Mouse (Mus musculus) adrenal gland, adult 18-20 months (tissue): ENCODE data around the gene Tbx21. TPM values are rescaled to one million over a fixed set of nuclear protein-coding genes. Genes with fewer than 3 reads are reported as not detected.

Experiments used
- DNase-seq, 2 experiments: peaks; one replicate each; pipeline ENCODE4 v3.0.0; 2021 to 2022; ENCODE audit warnings: low spot score in 2 of 2
- total RNA-seq, 2 experiments: library from RNA; stranded (reverse); gene quantifications; 1 replicate in 1 of 2; 2 replicates in 1 of 2; pipeline ENCODE4 v1.2.3; 2021

Tbx21 gene
- total RNA-seq, 2 experiments from 2014 or later = 0.27 to 0.54 TPM

GRCm38 (mm10) chr11:97084821-97085505 lies 30.2 kb downstream of the Tbx21 start:
- DNase-seq = no peak

- DNase-seq = peak in 1 of 2 experiments; percentile 42
Measured at GRCm38 (mm10) chr11:97083401-97084140, 31.6 kb downstream of the Tbx21 start.

DNA sequence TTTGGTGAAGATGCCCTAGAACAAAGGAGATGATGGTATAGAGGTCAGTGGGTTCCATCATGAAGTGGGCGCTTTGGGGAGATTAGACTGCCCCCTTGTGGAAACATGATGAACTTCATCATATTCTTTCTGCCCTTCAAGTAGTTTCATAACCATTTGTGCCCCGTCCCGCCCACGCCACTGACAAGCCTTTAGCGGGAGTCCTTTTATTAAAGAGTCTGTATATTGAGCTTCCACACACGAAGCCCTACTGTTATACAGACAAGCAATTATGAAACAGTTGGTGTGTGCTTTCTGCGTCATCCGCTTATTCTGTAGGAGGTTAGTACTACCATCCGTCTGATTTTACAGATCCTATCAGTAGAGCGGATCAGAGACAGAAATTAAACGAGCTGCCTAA lies 32.2 kb downstream of the Tbx21 start:
- peak; percentile 40 to 43 for DNase-seq

DNA sequence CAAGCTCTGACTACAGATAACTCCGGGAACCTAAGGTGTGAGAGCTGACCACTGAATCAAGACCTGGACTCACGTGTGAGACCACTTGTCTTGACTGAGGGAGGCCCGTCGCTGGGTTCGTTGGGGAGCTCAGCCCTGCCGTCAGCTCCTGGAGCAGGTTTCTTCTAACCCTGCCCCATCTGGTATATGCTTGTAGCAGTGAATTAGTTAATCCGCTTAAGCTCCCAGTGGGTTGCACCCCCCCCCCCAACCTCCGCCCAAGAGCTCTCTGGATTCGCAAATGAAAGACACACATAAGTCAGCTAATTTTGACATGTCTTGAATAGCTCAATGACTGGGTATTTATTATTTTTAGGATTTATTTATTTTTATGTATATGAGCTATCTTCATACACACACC lies 34.8 kb downstream of the Tbx21 start:
- no peak for DNase-seq

GRCm38 (mm10) chr11:97078751-97079150 lies 36.4 kb downstream of the Tbx21 start:
- DNase-seq = no peak

- DNase-seq = no peak
Measured at GRCm38 (mm10) chr11:97074235-97074634, 40.9 kb downstream of the Tbx21 start.

DNA sequence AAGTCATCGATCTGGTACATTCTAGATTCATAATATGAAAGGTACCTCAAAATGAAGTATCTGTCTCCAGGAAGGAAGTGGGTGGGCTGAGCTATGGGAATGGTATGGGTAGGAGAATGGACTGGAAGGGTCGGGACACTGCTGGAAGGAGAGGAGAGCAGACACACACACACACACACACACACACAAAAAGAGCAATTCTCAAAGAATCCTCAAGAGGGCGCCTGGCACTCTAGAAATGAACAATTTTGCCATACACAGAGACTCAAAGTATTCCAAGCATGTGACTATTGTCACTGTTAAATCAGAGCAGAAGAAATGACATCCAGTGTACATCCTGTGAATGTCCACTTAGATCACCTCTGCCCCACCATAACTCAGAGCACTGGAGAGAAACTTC lies 42.6 kb downstream of the Tbx21 start:
- no peak for DNase-seq

DNA sequence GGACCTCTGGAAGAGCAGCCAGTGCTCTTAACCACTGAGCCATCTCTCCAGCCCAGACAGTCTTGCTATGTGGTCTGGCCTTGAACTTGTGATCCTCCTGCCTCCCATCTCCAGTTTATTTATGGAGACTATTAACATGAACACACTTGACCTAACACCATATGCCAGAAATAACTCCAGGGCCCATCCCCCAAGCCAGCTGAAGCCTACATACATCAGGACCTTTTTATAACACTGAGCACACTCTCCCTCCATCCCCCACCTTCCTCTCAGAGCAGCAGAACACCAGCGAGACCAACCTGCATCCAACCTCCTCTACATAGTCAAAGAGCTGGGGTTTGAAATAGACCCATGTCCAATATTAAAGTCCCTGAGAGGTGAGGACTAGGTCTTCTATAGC lies 44.0 kb downstream of the Tbx21 start:
- no peak for DNase-seq

DNA sequence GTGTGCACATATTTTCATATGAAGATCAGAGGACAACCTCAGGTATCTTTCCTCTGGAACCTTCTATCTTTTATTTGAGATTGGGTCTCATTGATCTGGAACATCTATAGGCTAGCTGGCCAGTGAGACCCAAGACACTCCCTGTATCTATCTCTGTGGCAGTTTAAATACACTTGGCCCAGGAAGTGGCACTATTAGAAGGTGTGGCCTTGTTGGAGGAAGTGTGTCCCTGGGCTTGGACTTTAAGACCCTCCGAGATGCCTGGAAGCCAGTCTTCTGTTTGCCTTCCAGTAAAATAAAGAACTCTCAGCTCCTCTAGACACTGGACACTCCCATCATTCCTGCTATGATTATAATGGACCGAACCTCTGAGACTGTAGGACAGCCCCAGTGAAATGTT lies 45.4 kb downstream of the Tbx21 start:
- DNase-seq = no peak

DNA sequence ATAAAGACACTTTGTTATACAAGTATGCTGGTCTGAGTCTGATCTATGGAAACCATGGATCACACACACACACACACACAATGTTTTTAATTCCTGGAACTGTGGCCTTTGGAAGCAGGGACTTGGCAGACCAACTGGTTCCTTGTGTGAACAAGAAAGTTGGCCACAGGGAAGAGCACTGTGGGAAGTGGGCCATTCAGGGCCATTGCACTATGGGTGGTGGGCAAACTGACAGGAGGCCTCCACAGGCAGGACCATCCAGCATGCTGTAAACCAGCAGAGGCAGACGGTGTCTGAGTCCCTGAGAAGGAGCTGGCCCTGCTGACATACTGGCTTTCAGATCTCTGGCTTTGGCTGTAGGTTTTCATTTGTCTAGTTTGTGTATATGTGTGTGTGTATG lies 45.8 kb downstream of the Tbx21 start:
- DNase-seq = no peak

DNA sequence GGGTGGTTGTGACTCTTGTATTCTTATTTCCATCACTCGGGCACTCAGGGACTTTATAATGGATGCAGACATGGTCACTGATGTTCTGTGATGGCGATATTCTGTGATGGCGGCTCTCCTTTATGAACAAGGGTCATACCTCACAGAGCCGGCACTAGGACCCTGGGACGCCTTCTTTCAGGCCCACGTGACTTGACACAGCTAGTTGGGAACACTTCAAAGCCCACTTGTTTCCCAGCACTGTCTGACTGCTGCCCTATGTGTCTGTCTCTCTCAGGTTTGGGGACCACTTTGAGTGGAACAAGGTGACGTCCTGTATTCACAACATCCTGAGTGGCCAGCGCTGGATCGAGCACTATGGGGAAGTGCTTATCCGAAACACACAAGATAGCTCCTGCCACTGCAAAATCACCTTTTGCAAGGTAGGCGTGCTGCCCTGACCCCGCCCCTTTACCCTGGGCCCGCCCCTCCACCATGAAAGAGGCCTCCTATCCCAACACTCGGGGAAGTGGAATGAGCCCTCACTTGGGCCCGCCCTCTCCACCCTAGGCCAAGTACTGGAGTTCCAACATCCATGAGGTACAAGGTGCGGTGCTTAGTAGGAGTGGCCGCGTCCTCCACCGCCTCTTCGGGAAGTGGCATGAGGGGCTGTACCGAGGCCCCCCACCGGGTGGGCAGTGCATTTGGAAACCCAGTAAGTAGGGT lies 48.3 kb downstream of the Tbx21 start:
- no peak for DNase-seq

DNA sequence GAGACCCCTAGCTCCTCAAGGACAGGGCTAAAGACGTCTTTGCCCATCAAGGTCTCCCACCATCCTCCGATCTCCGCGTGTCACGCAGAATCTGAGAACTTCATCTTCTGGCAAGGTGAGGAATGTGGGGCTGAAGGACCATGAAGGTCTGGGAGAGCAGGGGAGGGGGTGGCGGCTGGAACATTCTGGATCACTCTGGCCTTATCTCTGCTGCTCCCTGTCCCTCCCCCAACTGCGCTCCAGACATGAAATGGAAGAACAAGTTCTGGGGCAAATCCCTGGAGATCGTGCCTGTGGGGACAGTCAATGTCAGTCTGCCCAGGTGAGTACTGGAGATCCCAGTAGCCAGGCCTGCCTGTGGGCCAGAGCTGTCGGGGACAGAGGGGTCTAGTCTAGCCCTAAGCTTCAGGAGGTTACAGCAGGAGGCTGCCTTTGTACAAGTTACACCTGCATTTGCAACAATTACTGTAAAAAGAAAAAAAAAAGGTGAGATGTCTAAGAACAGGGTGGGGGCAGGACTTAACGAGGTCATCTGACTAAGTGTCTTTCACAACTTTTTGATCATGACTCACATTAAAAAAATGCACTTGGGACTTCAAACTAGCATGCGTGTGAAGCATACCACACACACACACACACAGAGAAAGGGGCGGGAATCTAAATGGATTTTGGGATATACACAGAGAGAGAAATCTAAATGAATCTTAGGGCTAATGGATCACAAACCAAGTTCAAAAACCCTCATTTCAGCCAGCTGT lies 49.4 kb downstream of the Tbx21 start:
- no peak for DNase-seq

GRCm38 (mm10) chr11:97063921-97064295 lies 51.2 kb downstream of the Tbx21 start:
- DNase-seq = no peak

- no peak for DNase-seq
Measured at GRCm38 (mm10) chr11:97063274-97063920, 51.7 kb downstream of the Tbx21 start.

GRCm38 (mm10) chr11:97052219-97052646 lies 62.9 kb downstream of the Tbx21 start:
- no peak for DNase-seq

DNA sequence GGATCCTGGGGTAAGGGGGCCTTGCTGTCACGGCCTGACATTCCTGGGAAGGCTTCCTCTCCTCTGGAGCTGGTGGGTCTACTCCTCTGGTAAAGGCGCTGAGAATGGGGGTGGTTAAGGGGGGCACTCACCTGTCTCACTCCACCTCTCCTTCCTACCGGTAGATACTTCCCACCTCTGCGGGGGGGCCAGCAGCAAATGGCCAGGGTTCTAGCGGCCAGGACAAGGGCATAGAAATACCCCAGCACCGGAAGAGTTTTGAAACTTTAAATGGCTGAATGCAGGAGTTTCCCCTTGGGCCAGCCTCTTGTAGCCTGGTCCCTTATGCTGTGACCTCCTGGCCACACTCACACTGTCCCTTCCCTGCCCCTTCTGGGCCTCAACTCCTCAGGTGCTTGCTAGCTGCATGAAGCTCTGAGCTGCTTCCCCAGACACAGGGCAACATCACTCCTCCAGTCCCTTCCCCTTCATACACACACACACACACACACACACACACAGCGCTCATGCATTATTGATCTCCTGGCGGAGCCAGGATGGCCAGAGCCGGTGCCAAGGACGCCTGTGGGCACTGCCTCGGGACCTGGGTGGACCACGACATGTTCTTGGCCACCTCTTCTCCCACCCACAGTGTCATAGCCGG lies 64.1 kb downstream of the Tbx21 start:
- no peak for DNase-seq

GRCm38 (mm10) chr11:97050216-97050943 lies 64.8 kb downstream of the Tbx21 start, which contains the start of gene Osbpl7:
Osbpl7 (plus strand) TSS chr11:97050628.
- peak; percentile 52 to 67 for DNase-seq

DNA sequence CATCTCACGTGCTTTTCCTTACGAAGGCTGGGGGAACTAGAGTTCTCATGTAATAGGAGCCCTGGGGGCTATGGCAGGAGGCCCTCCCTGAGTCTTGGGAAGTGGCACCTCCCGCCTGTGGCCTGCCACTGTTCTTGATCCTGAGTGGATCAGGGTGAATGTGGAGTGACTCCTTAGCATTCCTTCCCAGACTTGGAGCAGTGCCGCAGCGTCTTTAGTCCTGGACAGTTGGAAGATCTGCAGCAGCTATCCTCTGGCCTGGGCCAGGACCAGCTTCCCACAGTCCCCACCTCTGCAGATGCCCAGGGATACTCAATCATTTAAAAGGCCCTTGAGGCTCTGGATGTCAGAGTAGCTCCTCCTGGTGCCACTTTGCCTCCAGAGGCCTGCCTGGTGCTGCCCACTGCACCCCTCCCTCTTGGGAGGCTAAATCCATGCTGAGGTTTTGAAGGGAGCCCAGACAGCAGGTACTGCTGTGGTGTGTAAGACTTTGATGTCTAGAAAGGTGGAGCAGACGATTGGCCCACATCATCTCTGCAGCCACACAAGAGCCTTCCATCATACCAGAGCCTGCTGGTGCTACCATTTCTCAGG lies 65.5 kb downstream of the Tbx21 start:
- DNase-seq = no peak

DNA sequence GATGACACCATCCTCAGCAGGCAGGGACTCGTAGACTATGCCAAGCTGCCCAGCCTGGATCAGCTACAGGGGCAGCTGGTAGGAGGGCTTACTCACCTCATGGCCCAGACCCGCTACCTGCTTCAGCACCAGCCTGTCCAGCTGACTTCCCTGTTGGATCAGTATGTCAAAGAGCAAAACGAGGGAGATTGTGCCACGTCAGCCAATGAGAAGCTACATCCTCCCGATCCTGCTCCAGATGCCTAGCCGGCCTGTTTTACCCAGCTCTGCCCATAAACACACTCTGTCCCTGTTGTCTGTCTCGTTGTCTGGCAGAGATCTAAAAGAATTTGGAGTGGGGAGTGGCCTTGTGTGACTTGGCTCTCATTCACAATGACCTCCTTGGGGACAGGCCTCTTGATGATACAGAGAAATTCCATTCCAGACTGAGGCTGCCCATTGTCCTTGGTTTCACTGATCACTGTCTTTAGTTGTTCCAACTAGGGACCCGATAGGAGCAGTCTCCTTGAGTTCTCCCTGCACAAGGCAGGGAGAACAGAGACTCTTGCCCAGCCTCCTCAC lies 67.0 kb downstream of the Tbx21 start:
- peak in 1 of 2 experiments; percentile 41 for DNase-seq
